Mouse (Mus musculus) kidney, adult 11 months (tissue): Measurements from ENCODE around the gene Ercc5.
A peak's percentile ranks its signal among the peaks of the same experiment; 100 is the strongest.

ENCODE experiments used
- DNase-seq: peaks from one replicate; pipeline ENCODE4 v3.0.0; 2022

The Ercc5 gene

DNA sequence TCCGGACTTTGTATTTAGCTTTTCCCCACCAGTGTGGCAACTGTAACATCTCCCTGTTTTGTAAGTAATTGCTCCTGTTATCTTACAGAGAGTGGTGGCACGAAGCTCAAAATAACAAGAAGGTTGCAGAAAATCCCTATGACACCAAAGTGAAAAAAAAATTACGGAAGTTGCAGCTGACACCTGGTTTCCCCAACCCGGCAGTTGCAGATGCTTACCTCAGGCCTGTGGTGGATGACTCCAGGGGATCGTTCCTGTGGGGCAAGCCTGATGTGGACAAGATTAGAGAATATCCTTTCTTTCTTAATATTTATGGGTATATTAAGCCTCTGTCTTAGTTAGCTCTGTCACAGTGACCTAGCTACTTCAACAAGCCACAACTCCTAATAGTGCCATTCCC is 30.5 kb downstream of the Ercc5 start:
- DNase-seq, result no peak

DNA sequence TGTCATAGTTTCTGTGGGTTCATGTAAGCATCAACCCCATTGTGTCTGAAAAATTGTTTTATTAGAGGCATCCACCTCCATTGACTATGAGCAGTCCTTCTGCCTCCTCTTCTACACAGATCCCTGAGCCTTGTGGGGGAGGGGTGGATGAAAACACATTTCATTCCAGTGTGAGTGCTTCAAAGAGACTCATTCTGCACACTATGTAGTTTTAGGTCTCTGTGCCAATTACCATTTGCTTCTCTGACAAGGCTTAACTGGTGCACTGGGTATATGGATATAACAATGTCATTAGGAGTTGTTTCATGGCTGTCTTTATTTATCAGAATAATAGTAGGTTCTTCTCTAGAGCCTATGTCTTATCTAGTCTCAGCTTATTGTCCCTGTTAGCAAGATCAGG is 38.9 kb downstream of the Ercc5 start:
- no peak for DNase-seq

DNA sequence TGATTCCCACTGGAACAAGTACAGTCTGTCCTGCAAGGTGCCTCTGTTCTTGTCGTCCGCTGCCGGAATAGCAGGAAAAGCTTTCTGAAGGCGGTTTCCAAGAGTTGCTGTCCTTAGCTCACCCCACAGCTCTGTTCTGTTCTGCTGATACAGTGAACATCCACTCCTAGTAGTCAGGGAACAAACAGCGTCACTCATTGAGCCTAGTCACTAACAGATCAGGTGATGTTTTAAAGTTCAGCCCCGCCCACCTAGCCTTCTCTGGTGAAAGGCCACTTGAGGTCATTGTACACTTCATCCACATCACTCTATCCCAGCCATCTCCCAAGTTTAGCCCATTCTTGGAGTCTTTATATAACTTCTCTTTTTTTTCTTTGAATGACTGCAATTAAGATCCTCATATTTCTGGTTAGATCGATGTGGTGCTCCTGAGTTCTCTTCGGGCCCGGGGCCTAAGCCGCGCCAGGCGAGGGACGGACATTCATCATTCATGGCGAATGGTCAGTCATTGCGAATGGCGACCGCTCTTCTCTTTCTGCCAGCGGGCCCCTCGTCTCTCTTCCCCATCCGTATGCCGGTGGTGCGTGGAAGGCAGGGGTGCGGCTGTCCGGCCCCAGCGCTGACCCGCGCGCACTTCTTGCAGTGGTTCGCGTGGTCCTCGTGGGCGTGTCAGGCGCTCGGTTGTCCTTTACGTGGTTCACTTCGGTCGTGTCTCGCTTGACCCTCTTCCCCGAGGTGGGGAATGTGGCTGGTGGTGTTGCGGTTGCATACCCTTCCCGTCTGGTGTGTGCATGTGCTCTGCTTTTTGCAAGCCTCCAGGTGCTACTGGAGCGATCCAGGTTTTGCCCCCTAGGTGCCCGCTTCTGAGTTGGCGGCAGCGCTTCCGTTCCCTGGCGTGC is 51.0 kb downstream of the Ercc5 start:
- peak; percentile 79 for DNase-seq

DNA sequence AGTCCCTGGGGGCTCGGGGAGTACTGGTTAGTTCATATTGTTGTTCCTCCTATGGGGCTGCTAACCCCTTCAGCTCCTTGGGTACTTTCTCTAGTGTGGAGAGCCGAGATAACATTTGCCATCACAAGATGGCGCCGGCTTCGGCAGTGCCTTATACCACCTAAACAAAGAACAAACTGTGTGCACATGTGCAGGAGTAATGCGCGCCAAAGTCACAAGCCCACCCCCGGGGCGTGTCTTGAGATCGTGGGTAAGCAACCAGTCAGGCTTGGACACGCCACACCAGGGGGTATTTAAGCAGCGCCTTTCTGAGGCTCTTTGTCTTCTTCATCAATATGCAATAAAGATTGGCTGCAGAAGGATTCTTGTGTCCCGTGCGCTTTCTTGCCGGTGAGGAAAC is 55.3 kb downstream of the Ercc5 start:
- no peak for DNase-seq

DNA sequence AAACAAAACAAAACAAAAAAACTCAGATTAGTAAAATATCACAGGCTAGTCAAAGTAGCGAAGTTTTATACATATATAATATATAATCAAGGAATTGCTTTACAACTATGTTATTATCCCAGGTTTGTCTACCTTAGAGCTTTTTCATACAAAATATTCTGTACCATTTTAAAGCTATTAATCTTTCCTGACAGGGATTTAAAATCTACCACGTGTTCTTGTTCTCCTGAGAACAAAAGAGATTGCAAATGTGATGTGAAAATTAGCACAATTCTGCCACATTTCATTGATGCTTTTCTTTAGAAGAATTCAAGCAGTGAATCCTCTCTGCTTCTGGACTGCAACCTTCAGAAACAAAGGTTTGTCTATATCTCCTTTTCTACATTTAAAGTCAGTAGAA is 66.9 kb downstream of the Ercc5 start:
- DNase-seq, result no peak

DNA sequence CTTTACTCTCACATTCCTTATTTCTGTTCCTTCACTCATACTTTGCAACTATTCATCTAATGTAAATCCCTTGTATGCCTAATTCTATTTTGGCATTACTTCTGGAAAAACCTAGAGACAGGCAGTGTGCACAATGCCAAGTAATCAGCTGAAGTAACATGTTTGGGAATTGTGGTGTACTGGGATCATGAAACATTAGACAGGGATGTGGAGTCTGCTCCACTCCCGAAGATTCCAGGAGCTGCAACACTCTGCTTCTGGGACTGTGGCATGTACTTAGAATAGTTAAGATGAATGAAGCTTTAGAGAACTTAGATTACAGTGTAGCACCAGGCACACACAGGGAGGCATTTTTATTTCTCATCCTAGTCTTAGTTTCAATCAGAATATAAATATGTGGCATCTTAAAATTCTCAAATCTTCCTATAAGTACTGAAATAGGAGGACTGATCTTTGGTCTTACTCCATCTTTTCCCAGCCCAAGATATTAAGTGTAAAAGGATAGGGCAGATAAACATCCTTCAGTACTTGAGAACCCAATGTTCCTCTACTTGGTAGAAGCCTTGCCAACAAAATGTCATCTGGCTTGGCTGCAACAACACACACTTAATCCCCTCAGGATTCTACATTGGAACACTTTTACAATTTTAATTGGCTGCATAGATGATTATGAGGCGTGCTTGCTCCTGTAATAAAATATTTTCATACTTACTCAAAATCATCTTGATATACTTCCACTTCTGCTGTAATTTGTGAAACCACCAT is 69.0 kb downstream of the Ercc5 start:
- DNase-seq, result no peak

DNA sequence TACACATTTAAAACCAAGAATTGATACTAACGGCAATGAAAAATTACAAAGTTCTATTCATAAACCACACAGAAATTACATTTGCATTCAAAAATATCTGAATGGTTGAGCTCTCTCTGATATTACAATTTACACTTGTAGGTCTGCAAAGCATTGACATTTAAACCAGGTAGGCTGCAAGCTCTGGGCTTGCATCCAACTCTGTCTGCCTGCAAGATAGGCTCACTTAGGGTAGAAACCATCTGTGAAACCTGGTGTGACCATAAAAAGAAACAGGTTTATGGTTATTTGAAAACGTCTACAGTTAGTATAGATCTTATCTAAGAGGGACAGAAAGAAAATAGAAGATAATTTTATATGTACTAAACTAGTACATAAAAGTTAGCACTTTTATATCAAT is 69.6 kb downstream of the Ercc5 start:
- DNase-seq, result no peak

DNA sequence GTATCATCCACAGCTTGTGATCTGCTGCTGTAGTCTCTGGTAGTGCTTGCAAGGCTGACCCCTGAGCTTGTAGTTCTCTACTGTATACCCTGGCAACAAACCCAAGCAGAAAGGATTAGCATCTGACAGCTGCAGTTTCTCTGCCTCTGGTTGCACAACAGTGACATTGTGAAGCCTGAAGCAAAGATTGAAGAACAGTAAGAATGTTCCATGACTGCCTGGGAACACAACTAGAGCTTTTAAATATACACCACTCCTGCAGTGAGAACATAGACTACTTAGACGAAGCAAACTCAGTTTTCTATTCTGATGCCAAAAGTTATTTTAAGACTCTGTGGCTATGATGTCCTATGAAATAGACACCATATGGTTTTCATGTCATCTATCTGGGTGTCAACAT is 71.3 kb downstream of the Ercc5 start, which contains the start of gene Mettl21e:
TSS of gene Mettl21e (minus strand) at position 86 of the 400 bp plus-strand sequence.
- no peak for DNase-seq

DNA sequence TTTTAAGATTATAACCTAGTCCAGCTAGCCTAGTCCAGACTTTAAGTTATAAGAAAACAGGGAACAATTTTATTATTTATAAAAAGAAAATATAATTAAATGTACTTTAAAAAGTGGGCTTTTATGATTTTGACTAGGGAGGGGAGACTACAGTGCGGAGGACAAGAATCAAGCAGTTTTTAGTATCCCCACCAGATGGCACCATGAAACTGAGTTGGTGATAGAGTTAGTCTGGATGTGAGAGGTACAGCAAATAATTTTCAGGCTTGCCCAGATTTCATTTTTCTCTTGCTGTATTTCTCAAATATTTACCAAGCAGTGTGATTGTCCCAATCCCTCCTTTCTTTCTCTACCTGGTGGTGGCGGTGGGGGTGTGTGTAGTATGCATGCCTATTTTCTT is 81.5 kb downstream of the Ercc5 start:
- DNase-seq, result no peak
